ENCODE assay signal across 13 mouse cellular contexts in the genomic region with DNA sequence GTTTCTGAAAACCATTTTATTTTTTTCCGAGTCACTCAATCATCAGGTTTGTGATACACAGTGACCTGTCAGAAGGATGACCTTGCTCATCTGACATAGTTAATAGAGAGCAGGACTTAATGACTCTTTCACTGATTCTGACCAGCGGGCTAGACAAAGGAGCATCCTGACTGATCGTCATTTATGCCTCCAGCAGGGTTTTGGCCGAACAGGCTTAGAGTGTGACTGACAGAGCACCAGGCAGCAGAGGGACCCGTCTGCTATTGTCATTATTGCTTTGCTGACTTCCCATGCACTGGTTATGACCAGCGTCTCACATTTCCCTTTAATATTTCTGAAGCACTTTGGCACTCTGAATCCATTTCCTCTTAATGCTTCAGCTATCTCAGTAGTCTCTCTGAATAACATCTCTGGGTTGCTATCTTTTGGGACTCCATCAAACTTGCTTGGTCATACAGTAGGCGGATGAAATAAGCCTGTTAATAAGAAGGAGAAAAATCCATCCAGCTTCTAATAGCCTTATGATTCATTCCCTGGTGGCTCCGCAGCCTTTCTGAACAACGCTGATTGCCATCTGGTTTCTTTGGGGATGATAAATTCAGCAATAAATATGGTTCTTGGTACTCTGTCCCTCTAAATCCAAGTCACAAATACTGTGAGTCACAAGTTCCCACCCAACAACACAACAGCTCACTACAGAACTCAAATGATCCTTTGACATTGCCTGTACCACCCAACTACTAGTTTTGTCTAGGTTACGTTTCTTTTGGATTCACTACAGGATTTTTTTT.
A peak's percentile ranks its signal among the peaks of the same experiment; 100 is the strongest.
DNase-seq lines count a peak whose midpoint lies in the region; ATAC-seq and TF ChIP-seq lines count a peak whose summit lies in the region.
"Had no signal": no experiment of that assay in that cellular context is flagged by ENCODE, and none has a peak within 500 bp of the region (broad histone marks: within the 10 kb centered on the region; RNA-seq: fewer than 3 reads in every experiment).

No protein-coding gene starts in this region.

- ATAC-seq in heart, embryonic 12.5 days (ENCODE audit: insufficient number of reproducible peaks, low FRiP score): no peak
- no peak for ATAC-seq in liver, postnatal 0 days
- ATAC-seq: Patski had no signal

- H3K9ac ChIP-seq in heart, embryonic 12.5 days: no peak overlapping the region
- no peak overlapping the region for H3K9ac ChIP-seq in liver, postnatal 0 days (replicated peaks)

- H3K4me1 ChIP-seq in heart, embryonic 12.5 days (replicated peaks): no peaks in the 10 kb centered on the region
- no peaks in the 10 kb centered on the region for H3K4me1 ChIP-seq in liver, postnatal 0 days (ENCODE audit: insufficient read depth)

- peaks cover 3% of the 10 kb centered on the region; the same call in 1 of the 2 replicates for H3K9me3 ChIP-seq in heart, embryonic 12.5 days (replicated peaks)
- no peaks in the 10 kb centered on the region for H3K9me3 ChIP-seq in liver, postnatal 0 days (ENCODE audit: low read length)

- TF ChIP-seq EP300 in liver, postnatal 0 days (IDR thresholded peaks at IDR 0.05; ENCODE audit: low read depth): no peak

- peak; percentile 10 to 24 for DNase-seq in heart, adult 18-20 months
- DNase-seq in right cerebral cortex, adult 2 months (ENCODE audit: low spot score in 2 of 2): peak; percentile 9 to 15
- no peak for DNase-seq in right cerebral cortex, postnatal 4 days
- peak; percentile 30 for DNase-seq in layer of hippocampus, adult 9-10 months (ENCODE audit: low spot score)
- peak; percentile 13 for DNase-seq in skeletal muscle tissue, adult 2 months (ENCODE audit: low read depth, low spot score)
- DNase-seq in lung, postnatal 25 days (ENCODE audit: low spot score): no peak
- DNase-seq in liver, postnatal 0 days: no peak
- DNase-seq: adrenal gland, postnatal 14 days; cerebellum, adult 9-11 months; kidney, adult 18-20 months; thymus, adult 2 months had no signal

- no peak overlapping the region for H3K4me3 ChIP-seq in heart, embryonic 12.5 days
- no peak overlapping the region for H3K4me3 ChIP-seq in liver, postnatal 0 days (ENCODE audit: low read depth, low read length)

- no peak overlapping the region for H3K4me2 ChIP-seq in heart, embryonic 12.5 days
- H3K4me2 ChIP-seq in liver, postnatal 0 days (ENCODE audit: low read depth, low read length): no peak overlapping the region

- no peak for TF ChIP-seq CTCF in liver, postnatal 0 days (IDR thresholded peaks at IDR 0.05; ENCODE audit: low read depth)

- no peaks in the 10 kb centered on the region for H3K36me3 ChIP-seq in heart, embryonic 12.5 days
- H3K36me3 ChIP-seq in liver, postnatal 0 days (replicated peaks; ENCODE audit: insufficient read depth, low read length): no peaks in the 10 kb centered on the region

- no peak overlapping the region; the same call in 1 of the 2 replicates for H3K27ac ChIP-seq in heart, embryonic 12.5 days (ENCODE audit: poor library complexity, severe bottlenecking)
- no peak overlapping the region for H3K27ac ChIP-seq in liver, postnatal 0 days (ENCODE audit: low read depth)

- no peaks in the 10 kb centered on the region for H3K27me3 ChIP-seq in heart, embryonic 12.5 days (replicated peaks)
- no peaks in the 10 kb centered on the region for H3K27me3 ChIP-seq in liver, postnatal 0 days (ENCODE audit: insufficient read depth, low read length)
- H3K27me3 ChIP-seq: Patski had no signal

- 72% methylated on average over 10 of the region's 10 CpGs for WGBS in heart, embryonic 12.5 days
- 77% methylated on average over 10 of the region's 10 CpGs for WGBS in liver, postnatal 0 days (ENCODE audit: insufficient replicate concordance)

Comparison
In these comparisons a context has a peak if more than half of its experiments do, and no peak if none do; other contexts are left out.
1. DNase-seq: peak in heart, adult 18-20 months (2 of 2), right cerebral cortex, adult 2 months (2 of 2), layer of hippocampus, adult 9-10 months (single experiment) and skeletal muscle tissue, adult 2 months (single experiment); none in right cerebral cortex, postnatal 4 days (single experiment), lung, postnatal 25 days (single experiment) and liver, postnatal 0 days (single experiment).